Mouse (Mus musculus) G1E (cell line): ENCODE results near the gene 4930562C15Rik. TPM values are rescaled to one million over a fixed set of nuclear protein-coding genes. Genes with fewer than 3 reads are reported as not detected.

Experiments
- ATAC-seq: 2 replicates; pipeline ENCODE4 v1.8.0; 2016; ENCODE audit warnings: mild to moderate bottlenecking; ENCODE audit not compliant: insufficient number of reproducible peaks, poor library complexity, low FRiP score, severe bottlenecking; ENCODE audit errors: extremely low read depth
- DNase-seq: peaks from one replicate; pipeline ENCODE4 v3.0.0; 2012; ENCODE audit warnings: low spot score
- H3K27me3 ChIP-seq: 2 replicates; pipeline ENCODE4 v1.6.1; 2012; ENCODE audit warnings: mild to moderate bottlenecking, low read length, inconsistent platforms; ENCODE audit not compliant: insufficient read depth
- H3K36me3 ChIP-seq: replicated peaks from 2 replicates; pipeline ENCODE3; 2012; ENCODE audit warnings: mild to moderate bottlenecking, inconsistent platforms
- H3K4me1 ChIP-seq: 2 replicates; pipeline ENCODE4 v1.6.1; 2012; ENCODE audit warnings: low read depth, low read length, inconsistent platforms, mixed read lengths; ENCODE audit not compliant: insufficient read depth
- H3K4me3 ChIP-seq: 2 replicates; pipeline ENCODE4 v1.5.1; 2012; ENCODE audit warnings: low read depth, mild to moderate bottlenecking, inconsistent platforms, low read length, moderate library complexity, mixed read lengths
- H3K9me3 ChIP-seq: replicated peaks from 2 replicates; pipeline ENCODE4 v1.6.1; 2012; ENCODE audit warnings: inconsistent platforms
- CTCF ChIP-seq: IDR thresholded peaks from 2 replicates; pipeline ENCODE4 v1.5.1; 2012; ENCODE audit warnings: low read depth, low read length, inconsistent platforms, mixed read lengths
- GATA1 ChIP-seq: IDR thresholded peaks from 2 replicates; pipeline ENCODE4 v1.6.1; 2012; ENCODE audit warnings: borderline replicate concordance, low read length, inconsistent platforms, mixed read lengths
- GATA2 ChIP-seq: IDR thresholded peaks from 2 replicates; pipeline ENCODE4 v1.6.1; 2012; ENCODE audit warnings: low read depth, low read length, inconsistent platforms, borderline replicate concordance
- POLR2AphosphoS5 ChIP-seq: IDR thresholded peaks from 2 replicates; pipeline ENCODE4 v1.6.1; 2012; ENCODE audit warnings: low read depth, low read length, inconsistent platforms; ENCODE audit not compliant: insufficient replicate concordance
- TAL1 ChIP-seq: conservative IDR thresholded peaks from 2 replicates; pipeline ENCODE4 v1.6.1; 2012; ENCODE audit warnings: low read depth, low read length, inconsistent platforms, mixed read lengths
- polyA plus RNA-seq: library from polyadenylated mRNA; stranded (reverse); fragments of >175 nt; gene quantifications from 2 replicates; pipeline ENCODE4 v1.2.3, GENCODE M21; 2012
- total RNA-seq, 2 experiments: library from RNA; stranded (forward) in 1 of 2; stranded (reverse) in 1 of 2; fragments of 200-1000 nt in 1 of 2; fragments of >200 nt in 1 of 2; fragmentation: Nextera tagmentation in 1 of 2; gene quantifications; 2 replicates each; pipeline ENCODE4 v1.2.3; 2014 to 2017

The 4930562C15Rik gene
- total and polyA plus RNA-seq, 3 experiments, result 0.16 TPM; not detected in 2

DNA sequence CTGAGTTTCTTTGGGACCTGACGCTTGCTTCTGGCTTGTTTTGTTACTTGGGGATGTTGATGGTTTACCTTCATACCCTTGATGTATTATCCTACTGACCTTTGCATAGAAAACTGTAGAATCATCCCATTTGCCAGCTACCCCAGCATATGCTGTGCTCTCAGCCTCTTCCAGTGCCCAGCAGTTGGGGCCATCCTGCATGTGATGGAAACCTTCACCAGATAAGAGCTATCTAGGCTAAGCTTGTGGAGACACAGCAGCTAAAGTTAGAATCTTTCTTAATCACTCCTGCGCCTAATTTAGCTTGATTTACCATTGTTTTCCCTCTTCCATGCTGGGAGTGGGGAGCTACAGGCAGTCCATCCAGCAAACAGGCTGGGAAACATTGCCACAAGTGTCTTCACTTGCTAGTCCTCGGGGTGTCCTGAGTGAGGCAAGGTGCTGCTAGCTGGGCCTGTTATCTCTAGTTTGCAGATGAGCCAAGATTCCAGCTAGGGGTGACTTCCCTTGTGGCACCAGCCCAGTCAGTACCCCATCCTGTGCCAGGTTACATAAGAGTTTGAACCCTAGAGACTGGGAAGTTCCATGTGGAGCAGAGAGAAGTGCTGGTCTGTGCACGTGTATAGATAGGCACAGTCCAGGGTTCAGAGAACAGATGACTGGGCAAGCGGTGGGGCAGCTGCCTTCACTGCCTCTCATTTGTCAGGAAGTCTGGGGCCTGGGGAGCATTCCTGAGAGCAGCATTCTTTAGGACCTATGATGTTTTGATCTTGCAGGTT, 61.2 kb downstream of the 4930562C15Rik start:
- Histone ChIP-seq H3K36me3 (peaks cover 32% of the 10 kb centered on the region), H3K9me3 (no peaks in the 10 kb centered on the region), H3K4me3 (no peak overlapping the region), H3K4me1 (peaks cover 34% of the 10 kb centered on the region), H3K27me3 (no peaks in the 10 kb centered on the region)
- TF ChIP-seq CTCF, result no peak
- peak; percentile 49 for TF ChIP-seq TAL1
- no peak for TF ChIP-seq POLR2AphosphoS5
- TF ChIP-seq GATA2, result no peak
- no peak for TF ChIP-seq GATA1
- ATAC-seq, result peak; percentile 75
- DNase-seq, result peak; percentile 35

DNA sequence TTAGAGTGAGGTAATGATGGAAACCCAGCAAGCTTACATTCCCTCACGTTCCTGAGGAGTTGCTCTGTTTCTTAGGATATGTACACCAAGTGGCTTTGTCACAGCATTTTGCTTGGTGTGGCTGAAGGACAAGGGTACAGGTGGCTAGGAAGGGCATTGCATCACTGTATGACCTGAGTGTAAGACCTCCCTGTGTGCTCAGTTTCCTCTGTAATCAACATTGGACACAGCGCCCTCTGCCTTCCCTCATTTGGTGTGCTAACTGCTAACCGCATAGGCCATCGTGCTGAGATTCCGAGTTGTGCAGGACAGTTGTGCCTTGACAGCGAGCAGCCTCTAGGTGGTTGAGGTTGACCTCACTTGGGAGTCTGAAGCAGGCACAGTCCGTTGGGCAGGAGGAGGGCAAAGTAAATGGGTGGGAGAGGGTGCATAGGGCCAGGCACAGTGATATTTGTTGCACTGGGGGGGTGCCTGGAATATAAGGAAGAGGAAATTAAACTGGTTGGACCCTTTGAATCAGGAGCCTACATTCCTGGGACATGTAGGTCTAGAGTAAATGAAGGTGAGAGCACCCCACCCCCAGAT, 62.0 kb downstream of the 4930562C15Rik start:
- H3K27me3 ChIP-seq, result no peaks in the 10 kb centered on the region
- H3K9me3 ChIP-seq, result no peaks in the 10 kb centered on the region
- DNase-seq, result no peak
- no peak for TF ChIP-seq GATA2
- no peak for TF ChIP-seq GATA1
- TF ChIP-seq POLR2AphosphoS5, result no peak
- TF ChIP-seq CTCF, result no peak
- TF ChIP-seq TAL1, result no peak
- H3K4me3 ChIP-seq, result no peak overlapping the region
- ATAC-seq, result no peak
- H3K36me3 ChIP-seq, result peaks cover 29% of the 10 kb centered on the region
- peaks cover 34% of the 10 kb centered on the region for H3K4me1 ChIP-seq

DNA sequence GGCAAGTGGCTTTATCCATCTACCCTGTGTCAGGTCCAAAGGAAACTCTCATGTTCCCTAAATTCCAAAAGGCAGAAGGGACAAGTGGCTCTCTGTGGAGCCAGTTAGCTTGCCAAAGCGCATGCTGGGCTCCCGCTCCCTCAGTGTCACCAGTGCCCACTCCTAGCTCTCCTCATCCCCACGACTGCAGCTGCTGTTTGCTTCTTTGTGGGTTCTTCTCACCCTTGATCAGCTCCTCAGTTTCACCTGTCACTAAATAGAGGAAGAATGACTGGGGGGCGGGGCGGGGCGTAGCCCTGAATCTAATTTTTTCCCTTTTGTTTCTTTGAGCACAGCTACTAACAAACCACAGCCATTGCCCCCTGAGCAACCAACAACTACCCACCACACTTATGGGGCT, 63.7 kb downstream of the 4930562C15Rik start:
- H3K4me1 ChIP-seq, result peaks cover 34% of the 10 kb centered on the region
- H3K4me3 ChIP-seq, result no peak overlapping the region
- DNase-seq (no peak), ATAC-seq (no peak)
- no peak for TF ChIP-seq TAL1
- no peak for TF ChIP-seq POLR2AphosphoS5
- TF ChIP-seq GATA1, result no peak
- TF ChIP-seq GATA2, result no peak
- no peak for TF ChIP-seq CTCF
- peaks cover 31% of the 10 kb centered on the region for H3K36me3 ChIP-seq
- H3K27me3 ChIP-seq, result no peaks in the 10 kb centered on the region
- H3K9me3 ChIP-seq, result no peaks in the 10 kb centered on the region

DNA sequence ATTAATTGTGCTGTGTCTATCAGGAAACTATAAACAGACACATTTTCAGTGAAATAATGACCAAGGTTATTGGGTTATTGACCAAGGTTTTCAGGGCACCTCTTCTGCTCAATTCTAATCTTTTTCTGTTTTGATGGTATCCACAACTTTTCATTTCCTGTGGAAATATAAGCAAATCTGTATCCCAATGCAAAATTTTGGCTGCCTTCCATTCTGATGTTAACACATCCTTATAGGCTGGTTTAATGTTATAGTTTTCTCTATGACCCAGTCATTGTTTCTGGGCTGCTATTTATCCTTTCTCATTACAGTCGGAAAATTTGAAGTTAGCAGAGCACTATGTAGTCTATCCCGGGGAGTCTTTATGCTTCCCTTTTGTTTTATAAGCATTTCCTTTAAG, 64.5 kb downstream of the 4930562C15Rik start:
- no peak for ATAC-seq
- Histone ChIP-seq H3K4me1 (peaks cover 30% of the 10 kb centered on the region), H3K9me3 (no peaks in the 10 kb centered on the region), H3K4me3 (no peak overlapping the region), H3K27me3 (no peaks in the 10 kb centered on the region), H3K36me3 (peaks cover 28% of the 10 kb centered on the region)
- TF ChIP-seq GATA2, result no peak
- no peak for TF ChIP-seq TAL1
- TF ChIP-seq POLR2AphosphoS5, result no peak
- TF ChIP-seq CTCF, result no peak
- TF ChIP-seq GATA1, result no peak
- DNase-seq, result no peak

DNA sequence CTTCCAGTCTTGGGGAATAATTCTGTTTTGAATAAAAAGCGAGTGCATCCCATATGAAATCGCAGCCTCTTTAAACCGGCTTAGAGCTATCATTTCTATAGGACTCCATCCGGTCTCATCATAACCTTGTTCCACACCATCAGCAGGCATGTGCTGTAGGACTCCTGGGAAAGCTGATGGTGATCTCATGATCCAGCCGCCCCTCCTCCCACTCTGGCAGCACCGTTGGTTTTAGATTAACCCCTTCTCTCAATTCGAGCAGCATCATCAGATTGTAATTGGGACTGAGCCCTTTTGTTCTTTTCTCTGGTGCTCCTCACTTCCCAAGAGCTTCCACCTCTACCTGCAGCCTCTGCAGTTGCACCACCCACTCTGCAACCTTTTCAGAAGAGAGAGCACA, 66.0 kb downstream of the 4930562C15Rik start:
- Histone ChIP-seq H3K27me3 (no peaks in the 10 kb centered on the region), H3K9me3 (no peaks in the 10 kb centered on the region), H3K4me3 (no peak overlapping the region), H3K36me3 (peaks cover 34% of the 10 kb centered on the region), H3K4me1 (peaks cover 27% of the 10 kb centered on the region)
- DNase-seq, result no peak
- TF ChIP-seq GATA2, result no peak
- TF ChIP-seq TAL1, result no peak
- TF ChIP-seq POLR2AphosphoS5, result no peak
- TF ChIP-seq CTCF, result no peak
- TF ChIP-seq GATA1, result no peak
- no peak for ATAC-seq

DNA sequence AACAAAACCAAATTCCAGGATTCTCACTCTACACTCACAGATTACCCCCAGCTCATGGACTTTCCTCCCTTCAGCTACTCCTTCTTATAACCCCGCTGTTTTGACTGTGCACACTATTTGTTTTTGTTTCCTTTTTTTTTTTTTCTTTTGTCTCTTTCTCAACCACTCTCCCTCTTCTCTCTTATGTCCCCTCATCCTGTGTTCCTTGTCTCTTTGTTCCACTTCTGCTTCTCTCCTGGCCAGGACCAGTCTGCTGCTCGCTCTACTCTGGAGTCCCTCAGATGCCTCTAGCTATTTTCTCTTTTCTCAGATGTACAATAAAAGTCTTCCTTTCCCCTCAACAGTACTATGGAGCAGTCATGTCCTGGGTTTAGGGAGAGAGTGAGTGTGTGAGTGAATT, 67.2 kb downstream of the 4930562C15Rik start:
- Histone ChIP-seq H3K9me3 (no peaks in the 10 kb centered on the region), H3K36me3 (peaks cover 34% of the 10 kb centered on the region), H3K4me1 (peaks cover 18% of the 10 kb centered on the region), H3K27me3 (no peaks in the 10 kb centered on the region), H3K4me3 (no peak overlapping the region)
- ATAC-seq (no peak), DNase-seq (no peak)
- no peak for TF ChIP-seq GATA1
- TF ChIP-seq CTCF, result no peak
- no peak for TF ChIP-seq GATA2
- TF ChIP-seq TAL1, result no peak
- TF ChIP-seq POLR2AphosphoS5, result no peak
